9 mouse cellular contexts compared by ENCODE assay signal in genomic region chr9:67559603-67560002, GRCm38 (mm10). TPM values are rescaled to one million over a fixed set of nuclear protein-coding genes. Genes with fewer than 3 reads are reported as not detected.
DNase-seq lines count a peak whose midpoint lies in the region; ATAC-seq and TF ChIP-seq lines count a peak whose summit lies in the region.
"Had no signal": no experiment of that assay in that cellular context is flagged by ENCODE, and none has a peak within 500 bp of the region (broad histone marks: within the 10 kb centered on the region; RNA-seq: fewer than 3 reads in every experiment).

Tln2 (minus strand) TSS chr9:67559703.

- H3K4me2 ChIP-seq in embryonic facial prominence, embryonic 12.5 days (replicated peaks), result no peak within 1 kb of the TSS
- no peak within 1 kb of the TSS for H3K4me2 ChIP-seq in heart, embryonic 15.5 days

- H3K79me2 ChIP-seq in heart, adult 2 months (replicated peaks; ENCODE audit: control insufficient read depth, insufficient read depth, low read length), result no peaks in the 10 kb centered on the region

- H3K9ac ChIP-seq in heart, adult 2 months (ENCODE audit: low read depth, low read length), result no peak within 1 kb of the TSS
- H3K9ac ChIP-seq in embryonic facial prominence, embryonic 12.5 days, result no peak within 1 kb of the TSS
- H3K9ac ChIP-seq in heart, embryonic 15.5 days, result no peak within 1 kb of the TSS

- no peak within 1 kb of the TSS for H3K27ac ChIP-seq in heart, adult 2 months
- no peak within 1 kb of the TSS for H3K27ac ChIP-seq in embryonic facial prominence, embryonic 12.5 days
- no peak within 1 kb of the TSS for H3K27ac ChIP-seq in heart, embryonic 15.5 days
- H3K27ac ChIP-seq in limb, embryonic 10.5 days, result no peak within 1 kb of the TSS

- no peak for TF ChIP-seq EP300 in heart, adult 2 months (IDR thresholded peaks at IDR 0.05; ENCODE audit: insufficient read depth, low read depth, low read length)

- DNase-seq in heart, adult 2 months, result no peak
- DNase-seq in heart, adult 11 months, result no peak
- DNase-seq in limb, embryonic 10.5 days (ENCODE audit: low spot score), result no peak
- DNase-seq in right cerebral cortex, adult 2 months (ENCODE audit: low spot score in 2 of 2), result no peak
- no peak for DNase-seq in cerebellum, postnatal 4 days (ENCODE audit: low spot score in 2 of 2)

- no peak for TF ChIP-seq POLR2A in heart, adult 2 months (IDR thresholded peaks at IDR 0.05; ENCODE audit: insufficient read depth, low read depth, low read length)

- no peaks in the 10 kb centered on the region for H3K9me3 ChIP-seq in embryonic facial prominence, embryonic 12.5 days
- no peaks in the 10 kb centered on the region for H3K9me3 ChIP-seq in heart, embryonic 15.5 days (replicated peaks)
- no peaks in the 10 kb centered on the region for H3K9me3 ChIP-seq in limb, embryonic 10.5 days (replicated peaks)

- no peaks in the 10 kb centered on the region for H3K27me3 ChIP-seq in heart, adult 2 months (ENCODE audit: control insufficient read depth, insufficient read depth, low read length)
- H3K27me3 ChIP-seq in embryonic facial prominence, embryonic 12.5 days, result no peaks in the 10 kb centered on the region
- no peaks in the 10 kb centered on the region for H3K27me3 ChIP-seq in heart, embryonic 15.5 days
- no peaks in the 10 kb centered on the region for H3K27me3 ChIP-seq in limb, embryonic 10.5 days (ENCODE audit: low read depth, poor library complexity, severe bottlenecking)

- peaks cover 2% of the 10 kb centered on the region; the same call in 1 of the 2 replicates for H3K4me1 ChIP-seq in heart, adult 2 months (ENCODE audit: control insufficient read depth, insufficient read depth, low read length)
- H3K4me1 ChIP-seq in embryonic facial prominence, embryonic 12.5 days, result no peaks in the 10 kb centered on the region
- peaks cover 11% of the 10 kb centered on the region for H3K4me1 ChIP-seq in heart, embryonic 15.5 days (replicated peaks)
- H3K4me1 ChIP-seq in limb, embryonic 10.5 days, result no peaks in the 10 kb centered on the region

- H3K4me3 ChIP-seq in heart, adult 2 months, result no peak within 1 kb of the TSS
- H3K4me3 ChIP-seq in embryonic facial prominence, embryonic 12.5 days, result no peak within 1 kb of the TSS
- H3K4me3 ChIP-seq in heart, embryonic 15.5 days, result no peak within 1 kb of the TSS
- no peak within 1 kb of the TSS for H3K4me3 ChIP-seq in limb, embryonic 10.5 days
- H3K4me3 ChIP-seq: erythroblast, embryonic 14.5 days had no signal

- 90% methylated on average over 4 of the region's 4 CpGs for WGBS in heart, adult 2 months
- 92% methylated on average over 4 of the region's 4 CpGs for WGBS in embryonic facial prominence, embryonic 12.5 days
- WGBS in heart, embryonic 15.5 days, result 91% methylated on average over 4 of the region's 4 CpGs
- 95% methylated on average over 4 of the region's 4 CpGs for WGBS in limb, embryonic 10.5 days

- no peak for ATAC-seq in embryonic facial prominence, embryonic 12.5 days (ENCODE audit: insufficient number of reproducible peaks, insufficient read depth, low FRiP score, low TSS enrichment)
- ATAC-seq in heart, embryonic 15.5 days (replicated peaks; ENCODE audit: insufficient number of reproducible peaks, insufficient read depth, low FRiP score, low read depth), result no peak
- no peak for ATAC-seq in activated CD4-positive, CD25-positive, alpha-beta regulatory T cell, adult 4 months

- intact Hi-C loops in heart, adult 2 months (cut with DNase I), result no loop called here

- no peak for TF ChIP-seq CTCF in heart, adult 2 months (IDR thresholded peaks at IDR 0.05)

- no peaks in the 10 kb centered on the region for H3K36me3 ChIP-seq in heart, adult 2 months (ENCODE audit: control insufficient read depth, insufficient read depth, low read length)
- peaks cover 6% of the 10 kb centered on the region; the same call in 1 of the 2 replicates for H3K36me3 ChIP-seq in embryonic facial prominence, embryonic 12.5 days
- H3K36me3 ChIP-seq in heart, embryonic 15.5 days, result peaks cover 15% of the 10 kb centered on the region; the same call in 1 of the 2 replicates
- peaks cover 40% of the 10 kb centered on the region for H3K36me3 ChIP-seq in limb, embryonic 10.5 days

RNA-seq across cellular contexts. Expression of gene Tln2, which starts in this region (rescaled TPM):
- total RNA-seq in heart, adult 2 months (2021), result 10 to 100 TPM; 67.1 to 78.2 TPM
- 20.1 and 29.3 TPM in 2 replicates for polyA plus RNA-seq in heart, adult 2 months (2012; rRNA removed)
- polyA plus RNA-seq in embryonic facial prominence, embryonic 12.5 days (2016; fragmentation: Nextera tagmentation; extraction: Ambion mirVana), result 35.3 and 37.0 TPM in 2 replicates
- polyA plus RNA-seq in heart, embryonic 15.5 days (2015; fragmentation: Nextera tagmentation; extraction: Ambion mirVana), result 58.4 and 65.7 TPM in 2 replicates
- polyA plus RNA-seq in limb, embryonic 10.5 days (2016; fragmentation: Nextera tagmentation; extraction: Ambion mirVana), result 40.2 and 41.5 TPM in 2 replicates
- under 1 TPM; 0.34 to 0.48 TPM for polyA plus RNA-seq in activated CD4-positive, CD25-positive, alpha-beta regulatory T cell, adult 4 months (2017; shearing (Covaris generic))

Comparison
In these comparisons a context has a peak if more than half of its experiments do, and no peak if none do; other contexts are left out.
1. RNA of gene Tln2 (polyA plus RNA-seq): 58.4 to 65.7 TPM in heart, embryonic 15.5 days, 40.2 to 41.5 TPM in limb, embryonic 10.5 days, 35.3 to 37.0 TPM in embryonic facial prominence, embryonic 12.5 days and 20.1 to 29.3 TPM in heart, adult 2 months; 0.34 to 0.48 TPM in activated CD4-positive, CD25-positive, alpha-beta regulatory T cell, adult 4 months; every median in the first group is over 10 times any median in the second.